Mouse (Mus musculus): Measurements from ENCODE around the gene Tmco1.
"Not testable (repeated sequence)": the region's sequence is repeated elsewhere in the genome, so short reads cannot be mapped to it uniquely, and the experiment has no call there.

Gene Tmco1

GRCm38 (mm10) chr1:167337463-167338095, 29.4 kb downstream of the Tmco1 start:
- peak; percentile 88 for DNase-seq (ENCODE audit: low read depth)

GRCm38 (mm10) chr1:167339177-167339781, 31.1 kb downstream of the Tmco1 start:
- no peak for DNase-seq (ENCODE audit: low read depth)

GRCm38 (mm10) chr1:167340111-167340787, 32.1 kb downstream of the Tmco1 start:
- no peak for DNase-seq (ENCODE audit: low read depth)

GRCm38 (mm10) chr1:167340910-167341528, 32.8 kb downstream of the Tmco1 start:
- DNase-seq (ENCODE audit: low read depth), result no peak

GRCm38 (mm10) chr1:167342831-167343230, 34.7 kb downstream of the Tmco1 start:
- DNase-seq (ENCODE audit: low read depth), result no peak

- not testable (repeated sequence) for DNase-seq (ENCODE audit: low read depth)
These were observed 37.9 kb downstream of the Tmco1 start for GRCm38 (mm10) chr1:167345994-167346520.

- DNase-seq (ENCODE audit: low read depth), result not testable (repeated sequence)
These were observed 41.0 kb downstream of the Tmco1 start for GRCm38 (mm10) chr1:167349206-167349605.

GRCm38 (mm10) chr1:167349815-167350596, 41.8 kb downstream of the Tmco1 start, which contains the start of gene Aldh9a1:
Gene Aldh9a1, plus strand, starts transcription at chr1:167349991.
- DNase-seq (ENCODE audit: low read depth), result peak; percentile 69

GRCm38 (mm10) chr1:167350597-167351415, 42.6 kb downstream of the Tmco1 start:
- DNase-seq (ENCODE audit: low read depth), result no peak

- DNase-seq (ENCODE audit: low read depth), result no peak
These were observed 44.2 kb downstream of the Tmco1 start for GRCm38 (mm10) chr1:167352403-167352802.

- no peak for DNase-seq (ENCODE audit: low read depth)
These were observed 49.2 kb downstream of the Tmco1 start for GRCm38 (mm10) chr1:167357387-167357786.

- no peak for DNase-seq (ENCODE audit: low read depth)
These were observed 50.6 kb downstream of the Tmco1 start for GRCm38 (mm10) chr1:167358731-167359130.

- no peak for DNase-seq (ENCODE audit: low read depth)
These were observed 52.1 kb downstream of the Tmco1 start for GRCm38 (mm10) chr1:167360268-167360667.

- no peak for DNase-seq (ENCODE audit: low read depth)
These were observed 54.6 kb downstream of the Tmco1 start for GRCm38 (mm10) chr1:167362819-167363218.

- DNase-seq (ENCODE audit: low read depth), result no peak
These were observed 55.1 kb downstream of the Tmco1 start for GRCm38 (mm10) chr1:167363322-167363721.

- no peak for DNase-seq (ENCODE audit: low read depth)
These were observed 57.6 kb downstream of the Tmco1 start for GRCm38 (mm10) chr1:167365808-167366207.

GRCm38 (mm10) chr1:167366621-167367020, 58.4 kb downstream of the Tmco1 start:
- no peak for DNase-seq (ENCODE audit: low read depth)

GRCm38 (mm10) chr1:167368018-167368417, 59.8 kb downstream of the Tmco1 start:
- DNase-seq (ENCODE audit: low read depth), result no peak

GRCm38 (mm10) chr1:167368513-167368912, 60.3 kb downstream of the Tmco1 start:
- no peak for DNase-seq (ENCODE audit: low read depth)

- peak; percentile 95 for DNase-seq (ENCODE audit: low read depth)
These were observed 61.7 kb downstream of the Tmco1 start for GRCm38 (mm10) chr1:167369905-167370304.

- no peak for DNase-seq (ENCODE audit: low read depth)
These were observed 64.6 kb downstream of the Tmco1 start for GRCm38 (mm10) chr1:167372739-167373138.
